Mouse (Mus musculus) G1E (cell line): Measurements from ENCODE around the gene Gm44805.

Source experiments
- CTCF ChIP-seq: IDR thresholded peaks from 2 replicates; pipeline ENCODE4 v1.5.1; 2012; ENCODE audit warnings: low read depth, low read length, inconsistent platforms, mixed read lengths
- GATA1 ChIP-seq: IDR thresholded peaks from 2 replicates; pipeline ENCODE4 v1.6.1; 2012; ENCODE audit warnings: borderline replicate concordance, low read length, inconsistent platforms, mixed read lengths

DNA sequence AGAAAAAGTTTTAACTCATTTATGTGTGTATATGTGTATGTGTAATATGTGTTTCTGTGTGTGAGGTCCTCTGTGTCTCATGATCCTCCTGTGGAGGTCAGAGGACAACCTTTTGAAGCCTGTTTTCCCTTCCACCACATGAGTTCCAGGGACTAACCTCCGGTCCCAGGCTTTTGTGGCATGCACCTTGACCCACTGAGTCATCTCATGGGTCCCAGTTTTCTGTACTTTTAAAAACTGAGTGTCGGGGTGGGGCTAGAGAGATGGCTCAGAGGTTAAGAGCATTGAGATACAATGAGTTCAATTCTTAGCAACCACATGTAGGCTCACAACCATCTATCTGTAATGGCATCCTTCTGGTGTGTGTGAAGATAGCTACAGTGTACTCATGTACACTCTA lies 521 bp downstream of the Gm44805 start:
- TF ChIP-seq CTCF = no peak
- TF ChIP-seq GATA1 = no peak
